Mouse (Mus musculus) activated CD4-positive, CD25-positive, alpha-beta regulatory T cell, adult 4 months (primary cell): ENCODE results near the gene Pcsk5. TPM values are rescaled to one million over a fixed set of nuclear protein-coding genes. Genes with fewer than 3 reads are reported as not detected.

Experiments
- ATAC-seq: one replicate; pipeline ENCODE4 v1.8.0; 2017
- polyA plus RNA-seq, 2 experiments: library from polyadenylated mRNA; unstranded; fragments of 100-300 nt; shearing (Covaris generic); gene quantifications; one replicate each; pipeline ENCODE4 v1.2.1; 2017

Gene Pcsk5
- polyA plus RNA-seq, 2 experiments from 2014 or later: not detected

DNA sequence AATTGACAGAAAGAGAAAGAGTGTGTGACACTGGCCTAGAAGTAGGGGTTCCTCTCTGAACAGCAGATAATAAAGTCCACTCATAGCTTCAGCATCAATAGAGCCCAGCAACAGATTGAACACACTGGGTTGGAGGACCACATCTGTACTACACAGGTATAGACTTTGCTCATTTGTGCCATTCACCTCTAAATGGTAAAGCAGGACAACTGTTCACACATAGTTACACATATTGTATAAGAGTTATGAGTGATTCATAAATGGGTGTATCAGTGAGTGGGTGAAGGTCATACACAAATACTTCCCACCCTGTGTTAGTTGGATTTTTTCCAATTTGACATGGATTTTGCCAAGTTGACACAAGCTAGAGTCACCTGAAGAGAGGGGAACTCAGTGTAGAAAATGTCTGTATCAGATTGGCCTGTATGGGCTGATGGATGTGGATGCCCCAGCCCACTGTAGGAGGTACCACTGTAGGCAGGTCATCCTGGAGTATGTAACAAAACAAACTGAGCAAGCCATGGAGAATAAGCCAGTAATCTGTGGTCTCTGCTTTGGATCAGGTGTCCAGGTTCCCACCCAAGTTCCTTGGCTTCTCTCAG lies 104.7 kb downstream of the Pcsk5 start:
- no peak for ATAC-seq

DNA sequence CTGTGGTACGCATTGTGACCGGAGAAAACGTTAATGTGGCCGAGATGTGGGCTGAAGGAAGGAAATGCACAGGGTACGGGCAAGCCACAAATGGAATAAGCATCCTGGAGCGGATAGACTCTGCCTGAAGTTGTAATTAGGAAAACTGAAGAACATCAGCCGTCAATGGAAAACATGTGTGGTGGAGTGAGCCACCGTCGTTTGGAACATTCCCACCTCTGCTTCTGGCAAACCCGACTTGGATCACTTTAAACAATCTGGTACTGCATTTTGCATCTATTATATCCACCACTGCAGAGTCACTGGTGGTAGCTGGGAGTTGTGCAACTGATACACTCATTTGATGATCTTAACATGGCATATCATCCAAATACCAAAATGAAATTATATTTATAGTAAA lies 120.4 kb downstream of the Pcsk5 start:
- ATAC-seq: no peak

DNA sequence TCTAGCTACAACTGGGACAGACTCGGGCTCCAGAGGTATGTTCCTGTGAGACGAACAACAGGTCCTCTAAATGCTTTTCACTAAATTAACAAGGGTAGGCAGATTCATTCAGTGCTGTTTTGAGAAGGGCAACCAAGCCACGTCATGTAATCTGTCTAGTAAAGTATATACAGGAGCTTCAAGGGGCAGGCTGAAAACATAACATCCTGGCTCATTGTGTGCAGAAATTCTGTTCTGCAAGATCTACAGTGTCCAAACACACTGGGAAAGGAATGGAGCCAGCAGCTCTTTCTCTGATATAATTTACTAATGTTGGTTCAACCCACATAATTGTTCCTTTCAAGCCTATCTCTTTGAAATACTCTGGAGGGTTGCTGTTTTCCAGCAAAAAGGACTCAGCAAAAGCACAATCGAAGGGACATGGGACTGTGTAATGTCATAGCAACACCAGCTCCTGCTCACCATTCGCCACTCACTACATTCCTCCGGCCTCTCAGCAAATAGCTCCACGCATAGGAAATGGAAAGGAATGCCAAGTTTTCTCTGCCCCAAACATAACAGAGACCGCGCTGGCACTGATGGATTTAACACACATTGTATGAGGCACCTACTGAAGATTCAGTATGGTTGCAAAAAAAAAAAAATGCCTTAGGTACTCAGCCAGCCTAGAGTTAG lies 122.0 kb downstream of the Pcsk5 start:
- no peak for ATAC-seq

DNA sequence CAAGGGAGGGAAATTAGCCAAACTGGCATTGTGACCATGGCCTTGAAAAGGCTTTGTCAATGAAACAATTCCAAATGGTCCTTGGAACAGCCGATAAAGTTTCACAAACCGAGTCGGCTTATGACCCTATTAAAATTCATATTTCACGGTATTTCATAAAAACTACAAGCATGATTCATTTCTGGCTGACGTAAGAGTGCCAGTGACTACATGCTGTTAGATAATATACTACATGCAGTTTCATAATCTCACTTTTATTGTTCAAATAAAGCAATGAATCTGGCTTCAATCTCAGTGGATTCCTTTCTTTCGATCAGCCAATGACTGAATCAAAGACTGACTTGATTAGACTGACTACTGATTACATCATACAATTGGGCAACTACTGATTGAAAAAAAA lies 145.8 kb downstream of the Pcsk5 start:
- ATAC-seq: no peak

DNA sequence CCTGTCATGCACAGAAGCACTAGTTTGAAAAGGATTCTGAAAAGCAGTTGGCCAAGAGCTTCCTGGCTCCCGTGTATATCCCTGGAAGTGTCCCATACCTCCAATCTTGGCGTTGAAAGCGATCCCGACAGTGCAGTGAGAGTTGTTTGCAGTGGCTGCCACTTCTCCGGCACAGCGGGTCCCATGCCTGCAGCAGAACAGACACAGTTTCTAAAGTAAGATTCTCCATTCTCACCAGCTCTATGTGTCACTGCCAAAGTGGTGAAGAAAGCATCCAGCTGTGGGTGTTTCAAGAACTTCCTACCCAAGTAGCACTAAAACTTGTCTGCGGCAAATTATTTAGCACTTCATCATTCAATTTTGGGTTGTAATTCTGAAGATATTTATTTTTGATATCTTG lies 159.1 kb downstream of the Pcsk5 start:
- no peak for ATAC-seq

DNA sequence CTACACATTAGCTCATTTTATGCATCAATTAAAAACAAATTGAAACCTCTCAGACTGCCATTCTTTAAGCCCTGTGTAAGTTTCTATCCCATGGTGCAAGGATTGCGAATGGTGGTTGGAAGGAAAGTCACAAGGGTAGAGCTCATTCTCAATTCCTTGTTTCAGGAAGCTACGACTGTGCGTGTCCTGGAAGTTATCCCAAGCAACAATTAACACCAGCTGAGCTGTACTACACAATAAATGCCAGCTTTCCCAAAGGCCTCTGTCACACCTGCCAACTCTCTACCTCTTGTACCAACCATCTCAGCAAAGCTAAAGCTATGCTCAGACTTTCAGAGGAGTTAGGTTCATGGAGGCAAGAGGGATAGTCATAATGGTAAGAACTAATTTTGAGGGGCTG lies 174.8 kb downstream of the Pcsk5 start:
- ATAC-seq: no peak

DNA sequence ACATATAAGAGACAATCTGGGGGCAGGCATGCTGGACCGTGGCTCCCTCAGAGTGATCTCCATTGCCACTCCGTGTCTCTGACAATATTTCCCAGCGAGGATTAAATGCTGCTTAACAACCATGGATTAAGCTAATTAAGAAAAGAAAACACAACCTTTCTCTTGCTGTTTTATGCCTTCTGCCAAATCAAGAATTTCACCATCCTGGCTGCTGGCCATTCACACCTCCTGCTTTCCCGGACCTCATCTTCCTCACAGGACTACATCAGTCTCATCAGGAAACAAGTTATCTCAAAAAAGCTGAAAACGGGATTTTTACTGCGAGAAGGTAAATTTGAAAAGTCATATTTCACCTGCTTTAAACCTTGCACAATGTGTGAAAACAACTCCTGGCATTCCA lies 175.2 kb downstream of the Pcsk5 start:
- no peak for ATAC-seq

DNA sequence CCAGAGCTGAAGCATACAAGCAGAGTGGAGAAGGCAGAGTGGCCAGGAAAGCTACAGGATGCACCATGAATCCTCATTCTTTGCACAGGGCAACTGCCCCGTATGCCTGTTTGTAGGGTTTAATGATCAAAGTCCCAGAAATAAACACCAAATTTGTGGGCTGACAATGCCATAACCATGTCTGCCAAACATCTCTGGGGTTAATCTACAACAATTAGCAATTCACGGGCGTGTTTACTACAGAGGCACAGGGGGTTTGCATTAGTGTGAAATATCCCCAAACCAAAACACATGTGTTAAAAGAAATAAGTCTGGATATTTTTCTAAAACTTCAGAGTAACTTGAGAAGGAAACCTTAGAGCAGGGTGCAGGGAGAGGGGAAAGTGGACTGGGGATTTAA lies 178.1 kb downstream of the Pcsk5 start:
- no peak for ATAC-seq

DNA sequence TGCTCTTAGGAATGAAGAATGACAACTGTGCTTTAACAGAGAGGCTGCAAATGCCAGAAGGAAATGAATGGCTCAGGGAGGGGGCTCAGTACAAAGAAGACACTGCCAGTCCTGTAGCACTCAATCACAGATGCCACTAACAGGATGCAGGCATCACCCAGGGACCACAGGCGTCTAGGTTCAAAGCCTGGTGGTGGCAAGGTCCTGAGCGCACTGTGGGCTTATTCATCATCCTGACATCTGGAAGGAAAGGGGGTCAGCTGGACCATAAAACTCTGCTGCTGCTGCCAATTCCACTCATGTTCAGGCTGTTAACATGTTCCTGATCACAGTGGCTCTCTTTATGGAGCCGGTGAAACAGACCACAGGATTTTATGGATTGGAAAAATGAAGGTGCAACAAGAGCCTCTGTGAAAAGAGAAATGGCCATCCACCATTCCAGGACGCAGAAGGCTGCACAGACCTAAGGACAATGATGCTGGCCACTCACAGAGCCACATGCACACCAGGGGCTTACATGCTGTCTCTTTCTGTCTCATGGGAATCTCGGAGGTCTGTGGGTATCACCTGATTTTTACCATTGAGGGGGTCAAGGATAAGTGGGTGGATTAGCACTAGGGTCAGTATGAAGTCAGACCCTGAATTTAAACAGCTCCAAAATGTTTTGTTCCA lies 186.5 kb downstream of the Pcsk5 start:
- no peak for ATAC-seq

DNA sequence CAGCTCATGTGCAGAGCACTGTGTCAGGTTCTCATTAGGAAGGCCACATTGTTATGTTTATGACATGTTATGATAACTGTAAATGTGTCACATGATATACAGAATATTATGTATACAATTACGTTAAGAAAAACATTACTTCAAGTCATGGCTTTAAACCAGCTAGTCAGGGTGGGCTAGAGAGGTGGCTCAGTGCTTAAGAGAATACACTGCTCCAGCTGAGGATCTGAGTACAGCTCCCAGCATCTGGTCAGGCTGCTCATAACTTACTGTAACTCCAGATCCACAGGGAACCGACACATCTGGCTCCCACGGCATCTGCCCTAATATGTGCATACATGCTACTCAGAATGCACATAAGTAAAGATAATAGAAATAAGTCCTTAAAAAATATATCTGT lies 187.5 kb downstream of the Pcsk5 start:
- no peak for ATAC-seq

DNA sequence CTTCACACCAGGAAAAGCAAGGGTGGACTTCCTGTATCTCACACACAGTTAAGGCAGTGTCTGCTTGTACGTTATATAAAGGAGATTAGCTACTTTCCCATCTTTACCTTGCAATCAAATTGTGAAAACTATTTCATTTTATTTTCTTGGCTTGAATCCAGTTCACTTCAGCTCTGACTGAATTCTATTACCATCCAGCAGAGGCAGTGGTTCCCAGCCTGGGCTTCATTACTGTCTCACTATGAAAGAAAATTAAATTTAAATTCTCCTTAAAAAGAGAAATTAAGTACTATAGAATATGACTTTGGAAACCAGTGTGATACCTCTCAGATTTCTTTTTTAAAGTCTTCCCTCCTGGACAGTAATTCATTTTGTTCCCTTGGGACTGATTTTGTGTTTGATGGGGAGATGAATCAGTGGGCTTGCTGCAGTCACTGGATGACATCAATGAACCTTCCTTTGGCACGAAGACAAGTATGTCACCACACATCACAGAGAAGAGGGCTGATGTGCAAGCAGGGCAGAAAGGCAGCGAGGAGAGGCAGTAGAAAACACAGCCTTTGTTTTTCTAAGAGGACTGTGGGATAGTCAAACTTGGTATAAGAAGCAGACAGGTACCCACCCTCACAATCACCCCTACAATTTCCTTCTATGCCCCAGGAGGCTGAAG lies 194.2 kb downstream of the Pcsk5 start:
- no peak for ATAC-seq

DNA sequence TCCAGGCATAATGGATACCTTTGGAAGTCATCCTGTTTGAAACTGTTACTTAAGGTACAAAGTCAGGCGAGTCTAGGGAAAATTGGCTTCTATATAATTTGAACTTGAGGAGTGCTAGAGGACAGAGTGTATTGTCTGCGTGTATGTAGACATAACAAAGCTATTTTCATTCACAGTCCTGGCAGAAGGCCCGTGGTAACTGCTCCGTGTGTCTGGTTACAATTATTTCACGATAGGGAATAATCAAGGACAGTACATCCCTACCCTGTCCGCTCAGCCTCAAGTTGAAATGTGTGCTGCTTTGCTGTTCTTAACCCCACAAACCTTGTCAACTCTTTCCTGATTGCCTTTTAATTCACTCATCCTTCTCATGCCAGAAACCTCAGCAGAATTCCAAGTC lies 201.4 kb downstream of the Pcsk5 start:
- ATAC-seq: no peak

DNA sequence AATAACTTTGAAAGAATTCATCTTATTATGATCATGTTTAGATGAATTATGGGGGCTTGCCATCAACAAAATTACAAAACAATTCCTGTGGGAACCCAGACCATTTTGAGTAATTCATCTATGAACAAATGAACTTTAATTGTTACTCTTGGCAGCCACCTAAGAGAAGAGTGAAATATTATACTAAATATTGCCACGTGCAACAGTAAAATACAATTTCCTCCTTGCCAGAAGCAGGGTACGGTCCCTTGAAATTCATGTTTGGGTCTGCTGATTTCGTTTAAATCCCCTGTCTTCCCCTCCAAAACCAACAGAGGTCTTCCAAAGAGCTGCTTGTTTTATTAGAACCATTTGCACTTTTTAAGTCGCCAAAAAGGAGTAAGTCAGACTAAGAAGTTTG lies 221.8 kb downstream of the Pcsk5 start:
- no peak for ATAC-seq

DNA sequence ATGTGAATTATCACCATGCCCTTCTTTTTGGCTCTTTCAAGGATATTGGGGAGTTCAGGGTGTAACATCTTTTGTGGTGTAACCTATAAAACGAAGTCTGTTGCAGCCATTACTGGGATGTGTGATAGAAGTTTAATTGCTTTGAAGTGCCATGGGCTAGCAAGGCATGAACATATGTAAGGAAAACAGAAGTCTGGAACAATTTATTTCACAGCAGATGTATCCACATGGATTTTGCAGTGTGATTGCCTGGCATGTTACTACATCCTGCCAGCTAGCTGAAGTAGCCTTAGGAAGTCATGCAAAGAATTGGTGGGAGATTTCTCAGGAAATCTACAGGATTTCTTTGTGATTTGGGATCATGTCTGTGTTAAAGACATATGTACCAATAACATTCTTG lies 230.9 kb downstream of the Pcsk5 start:
- no peak for ATAC-seq

DNA sequence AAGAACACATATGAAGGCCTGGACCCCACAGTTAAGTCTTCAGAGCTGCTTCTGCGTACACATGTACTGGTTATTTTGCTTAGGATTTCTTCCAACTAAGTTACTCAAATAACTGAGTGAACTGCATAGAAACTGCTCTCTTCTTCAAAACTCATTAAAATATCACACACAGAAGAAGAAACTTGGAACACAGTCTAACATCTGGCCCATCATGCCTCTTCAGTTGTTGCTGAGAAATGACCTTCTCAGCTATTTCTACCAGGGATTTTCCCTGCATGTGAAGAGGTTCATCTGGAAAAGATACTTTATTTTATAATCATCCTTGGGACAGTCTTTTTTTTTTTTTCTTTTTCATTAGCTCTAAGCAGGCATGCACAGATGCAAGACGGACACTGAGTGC lies 231.3 kb downstream of the Pcsk5 start:
- no peak for ATAC-seq

DNA sequence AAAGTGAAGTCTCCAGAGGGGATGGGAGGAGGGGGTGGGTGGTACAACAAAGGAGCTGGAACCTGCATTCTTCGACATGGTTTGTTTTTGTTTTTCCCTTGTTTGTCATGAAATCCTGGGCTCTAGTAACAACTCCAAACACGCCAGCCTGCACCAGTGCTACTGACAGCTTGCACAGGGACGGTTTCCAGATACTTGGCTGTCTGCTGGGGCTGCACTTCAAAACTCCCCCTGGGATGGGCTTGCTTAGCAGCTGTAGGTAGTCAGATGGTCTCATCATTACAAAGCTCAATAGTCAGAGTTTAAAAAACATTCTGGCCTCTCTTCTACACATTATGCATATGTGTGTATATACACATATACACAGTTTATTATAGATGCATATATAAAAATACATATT lies 234.1 kb downstream of the Pcsk5 start:
- ATAC-seq: no peak

DNA sequence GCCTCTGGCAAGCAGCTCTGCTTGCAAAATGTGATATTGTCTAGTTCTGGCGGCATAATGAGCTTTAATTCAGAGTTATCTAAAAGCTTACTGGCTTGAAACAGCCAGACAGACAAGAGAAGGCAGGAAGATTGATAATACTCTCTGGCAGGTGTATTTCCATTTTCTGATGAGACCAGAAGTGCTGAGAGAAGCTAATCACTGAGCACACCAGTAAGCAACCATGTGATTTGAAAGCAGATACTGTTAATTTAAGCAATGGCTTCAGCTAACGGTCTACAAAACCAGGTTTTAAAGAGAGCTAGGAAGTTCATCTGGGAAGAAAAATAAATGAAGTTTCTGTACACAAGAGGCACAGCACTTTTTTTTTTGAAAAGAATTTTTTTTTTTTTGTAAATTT lies 237.1 kb downstream of the Pcsk5 start:
- ATAC-seq: no peak

DNA sequence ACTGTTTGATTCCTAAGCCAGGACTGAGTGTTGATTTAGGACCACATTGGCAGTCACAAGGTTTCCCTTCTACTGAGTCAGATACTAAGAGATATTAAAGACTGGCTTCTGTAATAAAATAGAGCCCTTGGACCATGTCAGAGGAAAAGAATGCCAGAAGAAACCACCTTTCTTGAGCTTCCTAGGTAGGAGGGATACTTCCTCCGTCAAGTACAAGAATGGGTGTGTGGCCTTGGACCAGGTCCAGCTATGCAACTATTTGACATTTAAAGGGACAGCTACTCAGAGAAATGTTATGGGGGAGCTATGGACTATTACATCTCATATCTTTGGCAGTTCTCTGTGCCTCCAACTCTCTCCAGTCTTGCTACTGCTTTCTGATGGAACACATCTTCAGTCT lies 244.6 kb downstream of the Pcsk5 start:
- ATAC-seq: no peak

DNA sequence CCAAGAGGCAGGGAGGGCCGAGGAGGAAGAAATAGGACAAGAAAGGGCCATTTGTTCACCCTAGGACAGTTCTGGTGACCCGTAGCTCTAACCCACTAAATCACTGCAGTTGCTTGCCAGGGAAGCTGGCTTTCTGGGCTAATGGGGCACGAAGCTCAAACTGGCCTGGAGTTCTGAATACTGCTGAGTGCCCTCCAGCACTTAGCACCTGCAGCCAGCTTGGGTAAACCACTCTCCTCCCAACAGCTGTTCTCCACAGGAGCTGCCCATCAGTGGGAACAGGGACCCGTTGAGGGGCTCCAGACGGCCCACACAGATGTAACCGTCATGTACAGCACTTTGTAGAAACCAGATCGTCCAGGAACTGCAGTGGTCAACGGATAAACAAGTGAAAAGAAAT lies 246.1 kb downstream of the Pcsk5 start:
- no peak for ATAC-seq

DNA sequence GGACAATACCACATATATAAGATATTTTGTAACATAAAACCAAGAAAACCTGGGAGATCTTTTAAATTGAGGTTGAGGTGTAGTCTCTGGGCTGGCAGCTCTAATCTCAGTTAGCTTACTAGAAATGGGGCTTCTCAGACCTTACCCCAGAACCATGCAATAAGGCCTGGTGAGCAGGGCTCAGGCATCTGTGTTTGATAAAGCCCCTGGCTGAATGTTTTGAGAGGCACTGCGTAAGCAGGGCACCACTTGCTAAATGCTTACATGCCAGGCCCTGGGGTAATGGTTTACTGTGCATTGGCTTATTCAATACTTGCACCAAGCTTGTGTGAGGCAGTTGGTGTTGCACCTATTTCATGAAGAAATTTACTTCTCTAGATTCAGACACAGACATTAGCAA lies 247.1 kb downstream of the Pcsk5 start:
- no peak for ATAC-seq

DNA sequence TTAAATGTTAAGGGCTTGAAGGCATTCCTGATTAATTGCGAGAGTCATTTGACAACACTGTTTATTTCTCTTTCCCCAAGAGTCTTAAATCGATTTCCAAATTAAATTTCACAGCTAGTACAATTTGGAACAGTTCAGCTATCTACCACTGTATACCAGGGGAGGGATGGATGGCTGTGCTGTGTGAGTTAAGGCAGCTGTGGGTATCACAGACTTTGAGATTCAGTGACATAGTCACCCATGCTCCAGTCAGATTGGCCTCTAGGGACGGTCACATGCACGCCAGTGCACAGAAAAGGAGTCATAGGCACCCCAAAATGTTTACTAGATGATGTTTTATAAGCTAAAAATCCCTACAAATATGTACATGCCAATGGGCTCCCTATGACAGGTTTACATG lies 260.0 kb downstream of the Pcsk5 start:
- no peak for ATAC-seq

DNA sequence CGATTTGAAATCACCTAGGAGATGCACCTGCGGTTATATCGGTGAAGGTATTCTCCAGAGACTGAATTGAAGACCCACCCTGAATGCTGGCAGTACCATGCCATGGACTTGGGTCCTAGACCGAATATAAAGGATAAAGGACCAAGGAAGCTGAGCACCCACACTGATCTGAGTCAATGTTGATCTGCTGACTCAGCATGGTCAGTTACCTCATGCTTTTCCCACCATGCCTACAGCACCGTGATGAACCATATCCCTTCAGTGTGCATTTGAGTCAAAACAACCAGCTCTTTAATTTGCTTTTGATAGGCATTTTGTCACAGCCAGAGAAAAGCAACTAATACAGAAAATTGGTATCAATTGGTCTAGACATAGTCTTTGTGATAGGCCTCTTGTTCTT lies 262.9 kb downstream of the Pcsk5 start:
- no peak for ATAC-seq

DNA sequence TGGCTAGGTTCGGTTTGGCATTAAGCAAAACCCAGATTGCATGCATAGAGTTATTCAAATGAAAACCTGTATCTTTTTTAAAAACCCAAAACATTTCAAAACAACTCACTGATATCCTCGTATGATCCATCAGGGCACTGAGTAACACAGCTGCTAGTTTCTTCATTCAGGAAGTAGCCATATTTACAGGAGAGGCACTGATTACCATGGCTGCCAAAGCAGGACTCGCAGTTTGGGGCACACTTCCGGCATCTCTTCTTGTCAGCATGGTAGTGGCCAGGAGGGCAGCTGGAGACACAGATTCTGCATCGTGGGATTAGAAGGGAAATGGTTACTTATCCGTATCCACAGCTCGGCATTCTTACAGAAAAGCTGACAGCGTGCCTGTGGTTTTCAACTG lies 265.1 kb downstream of the Pcsk5 start:
- no peak for ATAC-seq

DNA sequence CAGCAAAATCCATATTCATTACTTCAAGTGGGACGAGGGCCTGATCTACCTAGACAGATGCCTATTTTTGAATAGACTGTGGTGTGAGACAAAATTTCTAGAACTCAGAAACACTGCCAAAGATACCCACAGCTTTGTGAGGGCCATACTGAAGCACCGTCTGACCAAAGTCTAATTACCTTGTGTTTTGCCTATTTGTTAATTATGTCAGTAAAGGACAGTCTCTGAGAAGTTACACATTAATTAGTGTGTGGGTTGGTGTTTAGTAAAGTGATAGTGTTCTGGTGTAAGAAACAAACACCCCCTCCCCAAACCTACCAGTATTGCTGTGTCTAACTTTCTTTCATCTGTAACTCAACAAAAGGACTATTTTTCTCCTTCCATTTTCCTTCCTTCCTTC lies 266.5 kb downstream of the Pcsk5 start:
- no peak for ATAC-seq
